Mouse (Mus musculus) heart, adult 18-20 months (tissue): ENCODE results near the gene Fam166a. TPM values are rescaled to one million over a fixed set of nuclear protein-coding genes. Genes with fewer than 3 reads are reported as not detected.

Source experiments
- DNase-seq, 2 experiments: peaks; one replicate each; pipeline ENCODE4 v3.0.0; 2021 to 2022; ENCODE audit warnings: mixed read lengths in 1 of 2
- total RNA-seq, 2 experiments: library from RNA; stranded (reverse); gene quantifications; 2 replicates each; pipeline ENCODE4 v1.2.3; 2021

Fam166a gene
- total RNA-seq, 2 experiments from 2014 or later, result not detected

GRCm38 (mm10) chr2:25223681-25224491, 5.3 kb downstream of the Fam166a start:
- DNase-seq, result peak; percentile 86 to 92

- DNase-seq, result no peak
Observed at GRCm38 (mm10) chr2:25224492-25224765, 5.9 kb downstream of the Fam166a start, which contains the start of gene Tubb4b. Gene Tubb4b (minus strand): TSS chr2:25224702.

- DNase-seq, result peak; percentile 98 to 100
Observed at GRCm38 (mm10) chr2:25224766-25225752, 6.5 kb downstream of the Fam166a start.

- peak in 1 of 2 experiments; percentile 34 for DNase-seq
Observed at GRCm38 (mm10) chr2:25225811-25226379, 7.3 kb downstream of the Fam166a start.

- no peak for DNase-seq
Observed at GRCm38 (mm10) chr2:25226864-25227263, 8.3 kb downstream of the Fam166a start.

- DNase-seq, result no peak
Observed at GRCm38 (mm10) chr2:25227406-25227805, 8.9 kb downstream of the Fam166a start.

GRCm38 (mm10) chr2:25228431-25228889, 9.9 kb downstream of the Fam166a start:
- peak; percentile 91 to 92 for DNase-seq

GRCm38 (mm10) chr2:25228995-25229530, 10.5 kb downstream of the Fam166a start:
- DNase-seq, result no peak

GRCm38 (mm10) chr2:25229582-25229981, 11.0 kb downstream of the Fam166a start:
- DNase-seq, result no peak

GRCm38 (mm10) chr2:25230581-25230980, 12.0 kb downstream of the Fam166a start:
- no peak for DNase-seq

GRCm38 (mm10) chr2:25231038-25231437, 12.5 kb downstream of the Fam166a start:
- no peak for DNase-seq

- no peak for DNase-seq
Observed at GRCm38 (mm10) chr2:25233421-25233820, 14.9 kb downstream of the Fam166a start.

- no peak for DNase-seq
Observed at GRCm38 (mm10) chr2:25234050-25234449, 15.5 kb downstream of the Fam166a start, which contains the start of gene Slc34a3. Gene Slc34a3 (minus strand): TSS chr2:25234364.

- no peak for DNase-seq
Observed at GRCm38 (mm10) chr2:25234551-25235220, 16.1 kb downstream of the Fam166a start.

GRCm38 (mm10) chr2:25236614-25237013, 18.1 kb downstream of the Fam166a start, which contains the start of gene Rnf224:
Gene Rnf224 (minus strand): TSS chr2:25236787.
- no peak for DNase-seq

- no peak for DNase-seq
Observed at GRCm38 (mm10) chr2:25237522-25237921, 19.0 kb downstream of the Fam166a start.

GRCm38 (mm10) chr2:25238106-25238505, 19.6 kb downstream of the Fam166a start:
- no peak for DNase-seq

- no peak for DNase-seq
Observed at GRCm38 (mm10) chr2:25239766-25240165, 21.2 kb downstream of the Fam166a start.

- DNase-seq, result no peak
Observed at GRCm38 (mm10) chr2:25240310-25240709, 21.8 kb downstream of the Fam166a start.

GRCm38 (mm10) chr2:25240723-25241437, 22.3 kb downstream of the Fam166a start:
- peak; percentile 73 for DNase-seq

- DNase-seq, result no peak
Observed at GRCm38 (mm10) chr2:25241438-25241775, 22.9 kb downstream of the Fam166a start.
